Mouse (Mus musculus) embryonic facial prominence, embryonic 13.5 days (tissue): Measurements from ENCODE around the gene Pax6. TPM values are rescaled to one million over a fixed set of nuclear protein-coding genes. Genes with fewer than 3 reads are reported as not detected.

Experiments
- ATAC-seq: fragments of 200-750 bp; cut with Nextera tagmentation; 2 replicates; pipeline ENCODE4 v1.8.0; 2017; ENCODE audit warnings: low read depth; ENCODE audit not compliant: insufficient number of reproducible peaks, insufficient read depth, low FRiP score, low TSS enrichment
- H3K27ac ChIP-seq: fragments of 300-500 bp; sonication (generic); 2 replicates; pipeline ENCODE4 v1.5.1; 2015; ENCODE audit warnings: moderate library complexity, mild to moderate bottlenecking, inconsistent platforms
- H3K27me3 ChIP-seq: fragments of 300-500 bp; sonication (generic); 2 replicates; pipeline ENCODE4 v1.6.1; 2015; ENCODE audit warnings: mild to moderate bottlenecking, inconsistent platforms
- H3K36me3 ChIP-seq: fragments of 300-500 bp; sonication (generic); 2 replicates; pipeline ENCODE4 v1.6.1; 2015; ENCODE audit warnings: mild to moderate bottlenecking, inconsistent platforms
- H3K4me1 ChIP-seq: fragments of 300-500 bp; sonication (generic); 2 replicates; pipeline ENCODE4 v1.6.1; 2015; ENCODE audit warnings: inconsistent platforms
- H3K4me2 ChIP-seq: fragments of 300-500 bp; sonication (generic); 2 replicates; pipeline ENCODE4 v1.6.1; 2015; ENCODE audit warnings: moderate library complexity, mild to moderate bottlenecking, inconsistent platforms
- H3K4me3 ChIP-seq: fragments of 300-500 bp; sonication (generic); 2 replicates; pipeline ENCODE4 v1.5.1; 2015; ENCODE audit warnings: mild to moderate bottlenecking, inconsistent platforms
- H3K9ac ChIP-seq: fragments of 300-500 bp; sonication (generic); 2 replicates; pipeline ENCODE4 v1.6.1; 2015; ENCODE audit warnings: mild to moderate bottlenecking, inconsistent platforms
- H3K9me3 ChIP-seq: fragments of 300-500 bp; sonication (generic); 2 replicates; pipeline ENCODE4 v1.6.1; 2016; ENCODE audit warnings: inconsistent platforms
- WGBS: fragments of 180-500 bp; shearing (Covaris S2); methylation state at CpG from one replicate; pipeline ENCODE4 v1.1.7; 2015; ENCODE audit warnings: mixed read lengths; 5-methylcytosine and 5-hydroxymethylcytosine counted together
- polyA plus RNA-seq: library from polyadenylated mRNA; unstranded; fragments of >200 nt; fragmentation: Nextera tagmentation; extraction: Ambion mirVana; gene quantifications from 2 replicates; pipeline ENCODE4 v1.2.1, GENCODE M21; 2015

Gene Pax6
- polyA plus RNA-seq, 1 experiment from 2014 or later = 1.6 TPM

GRCm38 (mm10) chr2:105709126-105709525, 40.4 kb downstream of the Pax6 start:
- Histone ChIP-seq H3K27ac (no peak overlapping the region), H3K27me3 (no peaks in the 10 kb centered on the region), H3K36me3 (peaks cover 4% of the 10 kb centered on the region; the same call in 1 of the 2 replicates), H3K9me3 (no peaks in the 10 kb centered on the region), H3K4me1 (0 out of 2 replicates have a peak, but pooled peaks cover 8% of the 10 kb centered on the region), H3K4me2 (no peak overlapping the region), H3K9ac (no peak overlapping the region), H3K4me3 (no peak overlapping the region)
- ATAC-seq = no peak
- WGBS = 72% methylated on average over 3 of the region's 3 CpGs

GRCm38 (mm10) chr2:105710511-105710910, 41.8 kb downstream of the Pax6 start:
- no peak overlapping the region for H3K27ac ChIP-seq
- WGBS = 61% methylated on average over 3 of the region's 3 CpGs
- no peak; the same call in 1 of the 2 replicates for ATAC-seq

GRCm38 (mm10) chr2:105715409-105716115, 46.9 kb downstream of the Pax6 start:
- Histone ChIP-seq H3K36me3 (peaks cover 4% of the 10 kb centered on the region; the same call in 1 of the 2 replicates), H3K4me2 (no peak overlapping the region), H3K27ac (no peak overlapping the region), H3K9me3 (no peaks in the 10 kb centered on the region), H3K4me1 (no peaks in the 10 kb centered on the region), H3K9ac (no peak overlapping the region), H3K4me3 (no peak overlapping the region), H3K27me3 (no peaks in the 10 kb centered on the region)
- WGBS = 59% methylated on average over 8 of the region's 8 CpGs
- no peak for ATAC-seq

More at GRCm38 (mm10) chr2:105710511-105710910, 41.8 kb downstream of the Pax6 start:
- H3K4me3 ChIP-seq = no peak overlapping the region
- no peaks in the 10 kb centered on the region for H3K9me3 ChIP-seq
- H3K4me1 ChIP-seq = 0 out of 2 replicates have a peak, but pooled peaks cover 8% of the 10 kb centered on the region
- H3K36me3 ChIP-seq = peaks cover 4% of the 10 kb centered on the region; the same call in 1 of the 2 replicates
- no peak overlapping the region for H3K9ac ChIP-seq
- H3K27me3 ChIP-seq = no peaks in the 10 kb centered on the region
- H3K4me2 ChIP-seq = no peak overlapping the region

- no peak overlapping the region for H3K27ac ChIP-seq
- 71% methylated on average over 9 of the region's 9 CpGs for WGBS
Measured at GRCm38 (mm10) chr2:105726657-105727056, 58.0 kb downstream of the Pax6 start.

GRCm38 (mm10) chr2:105730704-105731103, 62.0 kb downstream of the Pax6 start:
- 88% methylated on average over 3 of the region's 3 CpGs for WGBS
- no peaks in the 10 kb centered on the region; the same call in 1 of the 2 replicates for H3K36me3 ChIP-seq
- no peak overlapping the region for H3K27ac ChIP-seq
- H3K4me1 ChIP-seq = no peaks in the 10 kb centered on the region
- no peak overlapping the region for H3K9ac ChIP-seq
- no peaks in the 10 kb centered on the region for H3K9me3 ChIP-seq
- no peak overlapping the region for H3K4me2 ChIP-seq
- H3K27me3 ChIP-seq = no peaks in the 10 kb centered on the region
- no peak for ATAC-seq
- H3K4me3 ChIP-seq = no peak overlapping the region

More at GRCm38 (mm10) chr2:105726657-105727056, 58.0 kb downstream of the Pax6 start:
- no peak overlapping the region for H3K4me2 ChIP-seq
- no peak overlapping the region for H3K4me3 ChIP-seq
- no peaks in the 10 kb centered on the region for H3K4me1 ChIP-seq
- ATAC-seq = no peak
- H3K9ac ChIP-seq = no peak overlapping the region
- no peaks in the 10 kb centered on the region; the same call in 1 of the 2 replicates for H3K36me3 ChIP-seq
- H3K27me3 ChIP-seq = no peaks in the 10 kb centered on the region
- H3K9me3 ChIP-seq = no peaks in the 10 kb centered on the region

- no peaks in the 10 kb centered on the region for H3K36me3 ChIP-seq
- no peak for ATAC-seq
- no peak overlapping the region for H3K4me2 ChIP-seq
- no peaks in the 10 kb centered on the region for H3K9me3 ChIP-seq
- H3K4me3 ChIP-seq = no peak overlapping the region
- H3K27me3 ChIP-seq = no peaks in the 10 kb centered on the region
- no peak overlapping the region for H3K9ac ChIP-seq
- H3K4me1 ChIP-seq = no peaks in the 10 kb centered on the region
- H3K27ac ChIP-seq = no peak overlapping the region
Measured at GRCm38 (mm10) chr2:105736166-105736565, 67.5 kb downstream of the Pax6 start.

- Histone ChIP-seq H3K36me3 (no peaks in the 10 kb centered on the region), H3K9me3 (no peaks in the 10 kb centered on the region), H3K9ac (no peak overlapping the region), H3K27me3 (no peaks in the 10 kb centered on the region), H3K4me3 (no peak overlapping the region), H3K27ac (no peak overlapping the region), H3K4me2 (no peak overlapping the region), H3K4me1 (no peaks in the 10 kb centered on the region)
- 90% methylated on average over 7 of the region's 7 CpGs for WGBS
- no peak for ATAC-seq
Measured at GRCm38 (mm10) chr2:105746896-105747295, 78.2 kb downstream of the Pax6 start.

Other genes starting within 250 kb of the Pax6 start
- 38.9 and 45.0 TPM in 2 replicates for gene Elp4, start 235.7 kb downstream of the Pax6 start, polyA plus RNA-seq
- 149 and 156 TPM in 2 replicates for gene Immp1l, start 235.7 kb downstream of the Pax6 start, polyA plus RNA-seq